Comparison of ENCODE assay signal across 8 mouse cellular contexts in the genomic region with DNA sequence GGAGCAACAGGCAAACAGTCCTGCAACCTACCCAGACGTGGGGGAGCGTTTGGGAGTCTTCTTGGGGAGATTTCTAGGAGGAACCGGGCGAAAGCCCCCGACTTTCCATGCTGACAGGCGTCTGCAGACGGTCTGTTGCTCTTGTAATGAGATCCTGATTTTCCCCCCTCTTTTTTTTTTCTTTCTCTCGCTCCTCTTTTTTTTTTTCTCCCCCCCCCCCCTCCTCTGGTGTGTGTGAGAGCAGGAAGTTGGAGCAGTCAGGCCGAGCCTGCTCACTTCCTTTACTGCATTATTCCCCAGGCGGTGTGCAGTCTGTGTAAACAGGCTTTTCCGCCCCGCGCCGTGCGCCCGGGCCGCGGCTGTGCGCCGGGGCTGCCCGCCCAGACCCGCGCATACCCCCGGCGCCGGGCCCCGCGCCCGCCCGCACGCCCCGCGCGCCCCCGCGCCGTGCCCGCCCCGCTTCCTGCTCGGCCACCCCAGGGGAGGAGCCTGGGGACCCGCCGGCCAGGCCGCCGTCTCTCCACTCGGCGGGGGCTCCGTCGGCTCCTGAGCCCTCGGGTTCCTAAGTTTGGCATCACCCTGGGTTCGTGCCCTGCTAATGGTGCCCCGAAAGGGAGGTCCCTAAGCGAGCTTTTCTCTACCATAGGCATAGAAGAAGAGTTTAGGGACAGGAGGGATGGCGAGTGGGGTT. TPM values are rescaled to one million over a fixed set of nuclear protein-coding genes. Genes with fewer than 3 reads are reported as not detected.
DNase-seq lines count a peak whose midpoint lies in the region; ATAC-seq and TF ChIP-seq lines count a peak whose summit lies in the region.

Gene Elk3 (minus strand): TSS at position 415 of the 691 bp plus-strand sequence.

- H3K4me1 ChIP-seq in lung, postnatal 0 days (ENCODE audit: insufficient read depth, low read depth, low read length), result no peaks in the 10 kb centered on the region

- DNase-seq in left cerebral cortex, postnatal 4 days, result peak; percentile 27
- DNase-seq in left cerebral cortex, postnatal 25 days (ENCODE audit: low spot score in 2 of 2), result no peak
- peak; percentile 83 for DNase-seq in embryo, embryonic 11 days
- peak; percentile 77 to 89 for DNase-seq in heart, adult 9 months (ENCODE audit: low spot score in 2 of 2)
- peak; percentile 56 to 57 for DNase-seq in kidney, adult 8-10 months
- peak; percentile 82 for DNase-seq in lung, postnatal 0 days (ENCODE audit: low spot score)
- DNase-seq in ovary, adult 18-20 months (ENCODE audit: low spot score), result peak; percentile 20
- DNase-seq in urinary bladder, postnatal 36 days (ENCODE audit: low spot score in 2 of 2), result peak; percentile 33 to 43

- WGBS in lung, postnatal 0 days, result 4% methylated on average over 44 of the region's 53 CpGs

- H3K4me3 ChIP-seq in lung, postnatal 0 days (ENCODE audit: low read depth, low read length), result peak within 1 kb of the TSS; percentile 72

- no peak for TF ChIP-seq CTCF in lung, postnatal 0 days (IDR thresholded peaks at IDR 0.05)

- peak within 1 kb of the TSS; percentile 89 for H3K9ac ChIP-seq in lung, postnatal 0 days (replicated peaks; ENCODE audit: low read depth)

- intact Hi-C loops in left cerebral cortex, postnatal 4 days (cut with DNase I), result no loop called here
- intact Hi-C loops in left cerebral cortex, postnatal 25 days (cut with DNase I), result no loop called here

- H3K27me3 ChIP-seq in lung, postnatal 0 days (replicated peaks; ENCODE audit: insufficient read depth, low read length), result no peaks in the 10 kb centered on the region

- peak within 1 kb of the TSS; percentile 81 for H3K4me2 ChIP-seq in lung, postnatal 0 days (replicated peaks; ENCODE audit: low read depth, low read length)

- H3K36me3 ChIP-seq in lung, postnatal 0 days (ENCODE audit: insufficient read depth, low read length), result no peaks in the 10 kb centered on the region

- peak within 1 kb of the TSS; percentile 97 for H3K27ac ChIP-seq in lung, postnatal 0 days (ENCODE audit: low read length)

- TF ChIP-seq EP300 in lung, postnatal 0 days (IDR thresholded peaks at IDR 0.05), result no peak

- H3K9me3 ChIP-seq in lung, postnatal 0 days (ENCODE audit: low read length), result no peaks in the 10 kb centered on the region

- ATAC-seq in lung, postnatal 0 days, result peak; percentile 84

RNA-seq across cellular contexts. Expression of gene Elk3, which starts in this region (rescaled TPM):
- total RNA-seq in left cerebral cortex, postnatal 4 days (2021), result 10 to 100 TPM; 13.4 to 16.0 TPM
- 10 to 100 TPM in 1 of 2 experiments, 1 to 10 TPM in 1; 9.6 to 12.4 TPM for total RNA-seq in left cerebral cortex, postnatal 25 days (2021)
- polyA plus RNA-seq in lung, postnatal 0 days (2015; fragmentation: Nextera tagmentation; extraction: Ambion mirVana), result 56.0 and 61.5 TPM in 2 replicates

Comparison
In these comparisons a context has a peak if more than half of its experiments do, and no peak if none do; other contexts are left out.
1. DNase-seq: peak in left cerebral cortex, postnatal 4 days (single experiment), embryo, embryonic 11 days (single experiment), heart, adult 9 months (2 of 2), kidney, adult 8-10 months (2 of 2), lung, postnatal 0 days (single experiment), ovary, adult 18-20 months (single experiment) and urinary bladder, postnatal 36 days (2 of 2); none in left cerebral cortex, postnatal 25 days (0 of 2).